ENCODE assay signal across 8 mouse cellular contexts in genomic region chr7:12998851-12999250, GRCm38 (mm10). TPM values are rescaled to one million over a fixed set of nuclear protein-coding genes. Genes with fewer than 3 reads are reported as not detected.
DNase-seq lines count a peak whose midpoint lies in the region; ATAC-seq and TF ChIP-seq lines count a peak whose summit lies in the region.

Gene Trim28, plus strand, starts transcription at chr7:12999114.

- no peaks in the 10 kb centered on the region for H3K36me3 ChIP-seq in kidney, embryonic 16.5 days (ENCODE audit: insufficient read depth, low read length)
- no peaks in the 10 kb centered on the region for H3K36me3 ChIP-seq in intestine, postnatal 0 days (ENCODE audit: control insufficient read depth, insufficient read depth)
- H3K36me3 ChIP-seq in midbrain, embryonic 11.5 days (ENCODE audit: control insufficient read depth, insufficient read depth, low read length), result no peaks in the 10 kb centered on the region

- 74% methylated on average over 3 of the region's 3 CpGs for WGBS in kidney, embryonic 16.5 days
- WGBS in intestine, postnatal 0 days, result 91% methylated on average over 3 of the region's 3 CpGs
- 82% methylated on average over 3 of the region's 3 CpGs for WGBS in midbrain, embryonic 11.5 days

- DNase-seq in kidney, adult 9 months, result no peak
- DNase-seq in adrenal gland, postnatal 4 days (ENCODE audit: low spot score in 2 of 2), result no peak
- DNase-seq in gastrocnemius, postnatal 36 days, result no peak
- DNase-seq in midbrain, embryonic 11.5 days (ENCODE audit: low spot score, missing footprints), result no peak
- no peak for DNase-seq in ovary, postnatal 36 days (ENCODE audit: low spot score)
- no peak for DNase-seq in cerebellum, postnatal 25 days

- H3K27me3 ChIP-seq in kidney, embryonic 16.5 days (ENCODE audit: insufficient read depth, low read length), result no peaks in the 10 kb centered on the region
- H3K27me3 ChIP-seq in intestine, postnatal 0 days (replicated peaks; ENCODE audit: control insufficient read depth, insufficient read depth, low read length), result no peaks in the 10 kb centered on the region
- H3K27me3 ChIP-seq in midbrain, embryonic 11.5 days (ENCODE audit: control insufficient read depth, insufficient read depth, low read length), result no peaks in the 10 kb centered on the region

- no peak for ATAC-seq in kidney, embryonic 16.5 days (ENCODE audit: low FRiP score, low TSS enrichment)
- no peak for ATAC-seq in intestine, postnatal 0 days
- no peak for ATAC-seq in midbrain, embryonic 11.5 days (ENCODE audit: low FRiP score)

- no peak within 1 kb of the TSS for H3K9ac ChIP-seq in kidney, embryonic 16.5 days (replicated peaks; ENCODE audit: low read length)
- no peak within 1 kb of the TSS for H3K9ac ChIP-seq in intestine, postnatal 0 days (ENCODE audit: low read depth, low read length)
- no peak within 1 kb of the TSS for H3K9ac ChIP-seq in midbrain, embryonic 11.5 days (ENCODE audit: low read length)

- intact Hi-C loops in gastrocnemius, postnatal 36 days (cut with DNase I), result no loop called here

- TF ChIP-seq CTCF in intestine, postnatal 0 days (IDR thresholded peaks at IDR 0.05; ENCODE audit: low read depth), result no peak

- H3K27ac ChIP-seq in kidney, embryonic 16.5 days (ENCODE audit: low read length), result no peak within 1 kb of the TSS
- H3K27ac ChIP-seq in intestine, postnatal 0 days (ENCODE audit: low read depth, low read length), result no peak within 1 kb of the TSS
- H3K27ac ChIP-seq in midbrain, embryonic 11.5 days (ENCODE audit: low read depth, low read length), result no peak within 1 kb of the TSS

- no peaks in the 10 kb centered on the region for H3K9me3 ChIP-seq in kidney, embryonic 16.5 days (ENCODE audit: low read length)
- no peaks in the 10 kb centered on the region for H3K9me3 ChIP-seq in intestine, postnatal 0 days (ENCODE audit: control insufficient read depth)
- H3K9me3 ChIP-seq in midbrain, embryonic 11.5 days (ENCODE audit: control insufficient read depth, low read length), result no peaks in the 10 kb centered on the region

- H3K4me2 ChIP-seq in kidney, embryonic 16.5 days (replicated peaks; ENCODE audit: low read depth, low read length), result no peak within 1 kb of the TSS
- H3K4me2 ChIP-seq in intestine, postnatal 0 days (replicated peaks; ENCODE audit: low read depth), result no peak within 1 kb of the TSS
- no peak within 1 kb of the TSS for H3K4me2 ChIP-seq in midbrain, embryonic 11.5 days

- H3K4me3 ChIP-seq in kidney, embryonic 16.5 days (ENCODE audit: low read length), result no peak within 1 kb of the TSS
- H3K4me3 ChIP-seq in intestine, postnatal 0 days (ENCODE audit: low read depth, low read length), result no peak within 1 kb of the TSS
- H3K4me3 ChIP-seq in midbrain, embryonic 11.5 days (ENCODE audit: low read depth, low read length), result no peak within 1 kb of the TSS

- no peaks in the 10 kb centered on the region for H3K4me1 ChIP-seq in kidney, embryonic 16.5 days (ENCODE audit: insufficient read depth, low read length)
- no peaks in the 10 kb centered on the region for H3K4me1 ChIP-seq in intestine, postnatal 0 days (replicated peaks; ENCODE audit: control insufficient read depth, insufficient read depth, low read length)
- H3K4me1 ChIP-seq in midbrain, embryonic 11.5 days (ENCODE audit: control insufficient read depth, insufficient read depth, low read length), result no peaks in the 10 kb centered on the region

RNA-seq across cellular contexts. Expression of gene Trim28, which starts in this region (rescaled TPM):
- 245 TPM in 2 replicates for polyA plus RNA-seq in kidney, embryonic 16.5 days (2015; fragmentation: Nextera tagmentation; extraction: Ambion mirVana)
- 100 to 1,000 TPM; 392 to 400 TPM for total RNA-seq in adrenal gland, postnatal 4 days (2021)
- 10 to 100 TPM; 62.1 to 63.2 TPM for total RNA-seq in gastrocnemius, postnatal 36 days (2021)
- polyA plus RNA-seq in intestine, postnatal 0 days (2015; fragmentation: Nextera tagmentation; extraction: Ambion mirVana), result 82.8 and 85.3 TPM in 2 replicates
- 399 and 443 TPM in 2 replicates for polyA plus RNA-seq in midbrain, embryonic 11.5 days (2014; fragmentation: Nextera tagmentation; extraction: Ambion mirVana)

Comparison
In these comparisons a context has a peak if more than half of its experiments do, and no peak if none do; other contexts are left out.
1. RNA of gene Trim28 (total RNA-seq): 392 to 400 TPM in adrenal gland, postnatal 4 days; 62.1 to 63.2 TPM in gastrocnemius, postnatal 36 days; every median in the first group is over 4 times any median in the second.